Mouse (Mus musculus) bone marrow macrophage, adult 2 months (primary cell): ENCODE data around the gene Tor1b.

Experiments used
- CTCF ChIP-seq: IDR thresholded peaks from 2 replicates; pipeline ENCODE4 v1.5.1; 2012; ENCODE audit warnings: low read depth, mild to moderate bottlenecking, low read length, moderate library complexity
- POLR2A ChIP-seq: IDR thresholded peaks from 2 replicates; pipeline ENCODE4 v1.6.1; 2012; ENCODE audit warnings: mild to moderate bottlenecking, low read depth, low read length, borderline replicate concordance

GRCm38 (mm10) chr2:30926381-30926780, 26.4 kb upstream of the Tor1b start:
- TF ChIP-seq POLR2A (no peak), CTCF (no peak)
